Mouse (Mus musculus): ENCODE measurements around the gene Sema3c. TPM values are rescaled to one million over a fixed set of nuclear protein-coding genes. Genes with fewer than 3 reads are reported as not detected.

The Sema3c gene
- polyA plus RNA-seq (2012; rRNA removed), result 10.9 and 12.2 TPM in 2 replicates

GRCm38 (mm10) chr5:17573694-17574380, at the start of gene Sema3c:
Gene Sema3c (plus strand): TSS chr5:17574281.

Other genes with a start within 250 kb of the Sema3c start
- not detected in 2 replicates for gene Speer4f2, start 201.1 kb upstream of the Sema3c start, polyA plus RNA-seq (2012; rRNA removed)
- not detected in 2 replicates for gene Speer4f1, start 98.2 kb upstream of the Sema3c start, polyA plus RNA-seq (2012; rRNA removed)